Mouse (Mus musculus) WW6 (cell line): ENCODE measurements at regions not wholly inside any gene's neighbourhood (a gene's known extent, or its start where the extent isn't known, plus 50 kb on each side); places are given as distances from the start of the nearest gene placed in this dataset.
A peak's percentile ranks its signal among the peaks of the same experiment; 100 is the strongest.

Experiments
- DNase-seq: peaks from one replicate; pipeline ENCODE4 v3.0.0-alpha.2; 2013; ENCODE audit warnings: low read depth, low spot score

- no peak for DNase-seq
Observed at GRCm38 (mm10) chr2:149467801-149468200, 62.9 kb downstream of the Cst10 start.

- DNase-seq: no peak
Observed at GRCm38 (mm10) chr2:149472411-149472810, 67.6 kb downstream of the Cst10 start.

GRCm38 (mm10) chr2:149493280-149493988 is 88.6 kb downstream of the Cst10 start:
- DNase-seq: no peak

- no peak for DNase-seq
Observed at GRCm38 (mm10) chr2:149512870-149513269, 108.0 kb downstream of the Cst10 start.

GRCm38 (mm10) chr2:149524424-149524823 is 119.6 kb downstream of the Cst10 start:
- DNase-seq: no peak

GRCm38 (mm10) chr2:149542837-149543236 is 138.0 kb downstream of the Cst10 start:
- no peak for DNase-seq

- DNase-seq: no peak
Observed at GRCm38 (mm10) chr2:149545708-149546107, 140.9 kb downstream of the Cst10 start.

- DNase-seq: no peak
Observed at GRCm38 (mm10) chr2:149546639-149547200, 141.9 kb downstream of the Cst10 start.

GRCm38 (mm10) chr2:149555209-149555608 is 150.4 kb downstream of the Cst10 start:
- no peak for DNase-seq

- DNase-seq: no peak
Observed at GRCm38 (mm10) chr2:149573773-149574172, 168.9 kb downstream of the Cst10 start.

- DNase-seq: no peak
Observed at GRCm38 (mm10) chr2:149602581-149602980, 197.7 kb downstream of the Cst10 start.

- no peak for DNase-seq
Observed at GRCm38 (mm10) chr2:149613381-149613780, 208.5 kb downstream of the Cst10 start.

- no peak for DNase-seq
Observed at GRCm38 (mm10) chr2:149614078-149614939, 209.5 kb downstream of the Cst10 start.

- DNase-seq: no peak
Observed at GRCm38 (mm10) chr2:149625626-149626025, 203.4 kb upstream of the Syndig1 start.

GRCm38 (mm10) chr2:149641207-149641606 is 187.8 kb upstream of the Syndig1 start:
- DNase-seq: peak; percentile 3

- DNase-seq: no peak
Observed at GRCm38 (mm10) chr2:149651829-149652228, 177.2 kb upstream of the Syndig1 start.

- no peak for DNase-seq
Observed at GRCm38 (mm10) chr2:149661086-149661485, 167.9 kb upstream of the Syndig1 start.

- DNase-seq: no peak
Observed at GRCm38 (mm10) chr2:149664377-149664776, 164.6 kb upstream of the Syndig1 start.

GRCm38 (mm10) chr2:149666412-149666811 is 162.6 kb upstream of the Syndig1 start:
- DNase-seq: no peak

GRCm38 (mm10) chr2:149671870-149672269 is 157.1 kb upstream of the Syndig1 start:
- no peak for DNase-seq

- DNase-seq: no peak
Observed at GRCm38 (mm10) chr2:149679822-149680459, 149.1 kb upstream of the Syndig1 start.

GRCm38 (mm10) chr2:149722342-149722741 is 106.7 kb upstream of the Syndig1 start:
- no peak for DNase-seq
